Mouse (Mus musculus) left cerebral cortex, postnatal 10 days (tissue): ENCODE data around the gene Olfr1161. TPM values are rescaled to one million over a fixed set of nuclear protein-coding genes. Genes with fewer than 3 reads are reported as not detected.
"Not testable (repeated sequence)": the region's sequence is repeated elsewhere in the genome, so short reads cannot be mapped to it uniquely, and the experiment has no call there.

Experiments used
- DNase-seq, 2 experiments: peaks; one replicate each; pipeline ENCODE4 v3.0.0; 2021 to 2022; ENCODE audit warnings: low spot score in 2 of 2, mixed read lengths in 1 of 2; ENCODE audit errors: extremely low spot score in 1 of 2
- intact Hi-C: fragments of 180-260 bp; cut with DNase I; formaldehyde crosslinking; loops from one replicate; pipeline ENCODE4 v1.15.1; 2025
- total RNA-seq, 2 experiments: library from RNA; stranded (reverse); gene quantifications; 2 replicates each; pipeline ENCODE4 v1.2.3; 2021

Olfr1161 gene
- total RNA-seq, result not detected

DNA sequence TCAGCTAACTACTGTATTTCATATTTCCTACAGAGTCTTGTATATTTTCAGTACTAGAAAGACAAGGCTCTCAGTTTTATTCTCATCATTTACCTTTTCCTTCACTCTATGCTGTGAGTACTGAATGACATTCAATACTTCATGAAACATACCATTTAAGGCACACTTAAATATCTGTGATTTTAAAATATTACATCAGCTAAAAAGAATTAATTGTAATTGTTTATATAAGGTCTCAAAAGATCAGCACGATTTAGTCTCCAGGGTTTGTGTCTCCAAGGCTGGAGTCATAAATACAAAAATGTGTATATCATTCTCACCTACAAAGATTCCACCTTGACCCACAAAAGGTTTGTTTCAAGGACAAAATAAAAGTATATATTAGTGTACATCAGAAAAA is at the start of gene Olfr1161:
Olfr1161 (plus strand) TSS at position 301 of the 400 bp plus-strand sequence.
- DNase-seq, intact Hi-C loops: not testable (repeated sequence)

DNA sequence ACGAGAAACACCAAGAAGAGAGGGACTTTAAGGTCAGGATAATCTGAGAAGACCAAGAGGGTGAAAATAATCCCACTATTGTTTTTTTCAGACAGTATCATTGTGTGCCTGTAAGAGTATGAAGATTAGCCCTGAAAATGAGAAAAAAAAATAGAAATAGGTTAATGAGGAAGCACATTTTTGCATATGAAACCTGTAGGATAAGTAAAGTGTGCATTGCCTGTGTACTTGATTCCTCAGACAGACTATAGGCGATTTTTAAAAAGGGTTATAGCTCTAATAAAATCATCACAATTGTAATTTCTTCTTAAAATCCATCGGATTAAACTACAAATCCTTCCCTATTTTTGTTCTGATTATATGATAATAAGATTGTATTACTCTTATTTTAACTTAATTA is 48.0 kb upstream of the Olfr1161 start, which contains the start of gene Olfr74:
Olfr74 (minus strand) TSS at position 101 of the 400 bp plus-strand sequence.
- no peak for DNase-seq
- intact Hi-C loops, result no loop called here

DNA sequence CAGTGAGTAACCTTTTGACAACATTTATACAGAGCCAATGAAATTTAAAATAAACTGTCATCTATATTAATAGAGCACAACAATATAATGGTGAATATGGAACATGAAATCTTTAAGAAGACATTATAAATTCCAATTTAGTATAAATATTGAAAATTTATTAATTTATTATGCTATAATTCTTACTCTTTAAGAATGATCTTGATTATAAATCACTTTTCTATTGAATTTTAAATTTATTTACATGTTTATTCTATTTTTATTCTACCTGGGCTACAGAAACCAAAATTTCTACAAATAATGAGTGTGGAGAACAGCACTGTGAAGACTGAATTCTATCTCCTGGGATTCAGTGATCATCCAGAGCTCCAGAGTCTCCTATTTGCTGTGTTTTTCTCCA is 32.8 kb upstream of the Olfr1161 start, which contains the start of gene Olfr1158:
Olfr1158 (plus strand) TSS at position 301 of the 400 bp plus-strand sequence.
- DNase-seq, result no peak
- intact Hi-C loops, result no loop called here

DNA sequence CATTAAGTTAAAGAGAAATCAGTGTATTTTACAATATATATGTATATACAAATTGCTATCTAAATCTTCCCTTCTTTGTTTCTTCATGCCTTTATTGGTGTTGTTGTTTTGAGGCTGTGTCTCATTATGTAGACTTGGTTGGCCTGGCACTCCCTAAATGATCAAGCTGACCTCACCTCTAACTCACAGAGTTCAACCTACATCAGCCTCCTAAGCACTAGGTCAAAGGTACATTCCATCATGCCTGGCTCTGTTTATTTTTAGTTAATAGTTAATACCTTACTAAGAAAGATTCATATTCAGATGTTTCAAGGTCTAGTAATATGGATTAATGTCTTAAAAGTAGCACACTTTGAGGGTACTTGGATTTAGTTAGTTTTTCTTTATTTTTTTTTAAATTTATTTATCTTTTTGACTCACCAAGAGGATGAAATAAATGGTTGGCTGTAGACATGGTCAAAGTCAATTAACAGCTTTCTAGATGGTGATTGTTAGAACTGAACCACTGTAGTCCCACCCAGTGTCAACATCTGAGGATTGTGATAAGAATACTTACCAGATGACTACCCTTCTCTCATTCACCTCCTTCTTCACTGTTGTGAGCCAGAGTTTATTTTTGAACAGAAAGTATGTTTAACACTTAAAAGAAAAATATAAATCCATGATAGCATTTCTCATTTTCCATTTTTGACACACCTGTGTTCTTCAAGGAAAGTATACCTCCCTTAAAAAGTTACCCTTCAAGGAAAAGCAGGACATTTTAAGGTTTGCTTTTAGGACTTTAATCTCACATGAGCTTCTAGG is 14.9 kb upstream of the Olfr1161 start, which contains the start of gene Olfr1160:
Olfr1160 (minus strand) TSS at position 754 of the 804 bp plus-strand sequence.
- no peak for DNase-seq
- intact Hi-C loops, result no loop called here

DNA sequence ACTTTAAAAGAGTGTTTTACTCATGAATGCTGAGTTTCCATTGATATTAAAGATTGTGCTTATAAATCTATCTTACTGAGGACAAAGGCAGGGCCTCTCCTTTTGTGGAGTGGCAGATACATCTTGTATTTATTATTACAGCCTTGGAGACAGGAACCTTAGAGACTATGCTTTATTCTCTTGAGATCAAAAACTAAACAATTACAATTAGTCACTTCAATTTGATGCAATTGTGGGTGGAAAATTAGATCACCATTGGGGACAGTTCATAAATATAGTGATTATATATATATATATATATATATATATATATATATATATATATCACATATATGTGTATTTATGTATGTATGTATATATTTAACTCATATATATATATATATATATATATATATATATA is 15.0 kb downstream of the Olfr1161 start, which contains the start of gene Olfr73:
Olfr73 (minus strand) TSS at position 101 of the 400 bp plus-strand sequence.
- no peak for DNase-seq
- intact Hi-C loops, result no loop called here

DNA sequence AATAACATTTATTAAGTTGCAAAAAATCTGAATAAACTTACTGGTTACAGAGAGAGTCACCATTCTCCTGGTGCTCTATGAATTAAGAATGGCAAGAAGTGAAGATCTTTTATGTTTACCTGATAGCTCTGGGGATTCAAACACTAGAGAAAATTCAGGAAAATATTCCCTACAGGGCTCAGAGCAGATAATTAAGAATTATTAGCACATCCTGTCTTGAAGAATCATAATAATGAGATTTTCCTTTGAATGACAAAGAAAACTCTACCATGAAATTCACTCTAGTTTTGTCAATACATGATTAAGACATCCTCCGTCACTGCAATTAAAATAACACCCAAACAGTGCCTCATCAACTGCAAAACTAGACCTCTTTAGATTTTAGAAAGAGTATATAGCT is 28.5 kb downstream of the Olfr1161 start, which contains the start of gene Olfr1162:
Olfr1162 (minus strand) TSS at position 101 of the 400 bp plus-strand sequence.
- intact Hi-C loops, result no loop called here
- DNase-seq, result no peak

GRCm38 (mm10) chr2:88063587-88063986 is 41.0 kb downstream of the Olfr1161 start:
- DNase-seq, result no peak
- intact Hi-C loops, result no loop called here

DNA sequence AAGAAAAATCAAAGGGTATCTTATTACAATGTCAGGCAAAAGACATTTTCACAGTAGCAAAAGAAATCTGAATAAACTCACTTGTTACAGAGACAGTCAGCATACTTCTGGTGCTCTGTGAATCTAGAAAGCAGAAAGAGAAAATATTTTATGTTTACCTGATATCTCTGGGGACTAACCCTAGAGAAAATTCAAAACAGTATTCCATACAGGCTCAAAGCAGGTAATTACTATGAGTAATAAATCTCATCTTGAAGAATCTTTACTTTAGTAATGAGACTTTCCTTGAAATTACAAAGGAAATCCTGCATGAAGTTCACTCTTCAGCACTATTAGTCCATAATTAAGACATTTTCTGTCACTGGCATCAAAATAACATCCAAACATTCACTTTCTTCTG is 49.2 kb downstream of the Olfr1161 start, which contains the start of gene Olfr1163:
Olfr1163 (minus strand) TSS at position 101 of the 400 bp plus-strand sequence.
- DNase-seq, result no peak
- intact Hi-C loops, result no loop called here

Other genes with a start within 250 kb of the Olfr1161 start
- not detected for gene Olfr152, start 243.3 kb upstream of the Olfr1161 start, total RNA-seq
- not detected for gene Olfr1143, start 222.2 kb upstream of the Olfr1161 start, total RNA-seq
- gene Olfr1145, start 213.0 kb upstream of the Olfr1161 start, total RNA-seq, result not detected
- not detected for gene Olfr1148, start 192.2 kb upstream of the Olfr1161 start, total RNA-seq
- gene Olfr1150-ps1, start 178.8 kb upstream of the Olfr1161 start, total RNA-seq, result not detected
- gene Olfr1151, start 166.9 kb upstream of the Olfr1161 start, total RNA-seq, result not detected
- gene Olfr1152, start 156.3 kb upstream of the Olfr1161 start, total RNA-seq, result not detected
- gene Olfr1153, start 127.8 kb upstream of the Olfr1161 start, total RNA-seq, result not detected
- gene Olfr1154, start 117.6 kb upstream of the Olfr1161 start, total RNA-seq, result not detected
- not detected for gene Olfr1155, start 77.6 kb upstream of the Olfr1161 start, total RNA-seq
- not detected for gene Olfr1156, start 69.7 kb upstream of the Olfr1161 start, total RNA-seq
- not detected for gene Olfr1157, start 54.5 kb upstream of the Olfr1161 start, total RNA-seq
- not detected for gene Olfr74, start 48.1 kb upstream of the Olfr1161 start, total RNA-seq
- not detected for gene Olfr1158, start 32.7 kb upstream of the Olfr1161 start, total RNA-seq
- not detected for gene Olfr1160, start 14.5 kb upstream of the Olfr1161 start, total RNA-seq
- gene Olfr73, start 14.9 kb downstream of the Olfr1161 start, total RNA-seq, result not detected
- not detected for gene Olfr1162, start 28.4 kb downstream of the Olfr1161 start, total RNA-seq
- not detected for gene Olfr1163, start 49.1 kb downstream of the Olfr1161 start, total RNA-seq
- gene Olfr1164, start 71.2 kb downstream of the Olfr1161 start, total RNA-seq, result not detected
- gene Olfr1166, start 105.5 kb downstream of the Olfr1161 start, total RNA-seq, result not detected
- gene Olfr1167, start 132.4 kb downstream of the Olfr1161 start, total RNA-seq, result not detected
- not detected for gene Olfr1168, start 159.1 kb downstream of the Olfr1161 start, total RNA-seq
- gene Olfr1170, start 205.6 kb downstream of the Olfr1161 start, total RNA-seq, result not detected